Mouse (Mus musculus): ENCODE measurements around the gene Crxos. TPM values are rescaled to one million over a fixed set of nuclear protein-coding genes. Genes with fewer than 3 reads are reported as not detected.

Crxos gene
- polyA plus RNA-seq, 1 experiment from 2014 or later = not detected

- peaks cover 4% of the 10 kb centered on the region; the same call in 1 of the 2 replicates for H3K36me3 ChIP-seq (ENCODE audit: control insufficient read depth, insufficient read depth, low read length)
- H3K4me2 ChIP-seq (replicated peaks; ENCODE audit: low read depth, low read length) = no peak overlapping the region
- no peak overlapping the region for H3K4me3 ChIP-seq (ENCODE audit: low read length)
- 88% methylated on average over 3 of the region's 3 CpGs for whole genome bisulfite sequencing
- H3K27ac ChIP-seq (ENCODE audit: low read depth, low read length) = no peak overlapping the region
- H3K9me3 ChIP-seq (ENCODE audit: control insufficient read depth, low read length) = no peaks in the 10 kb centered on the region
- H3K4me1 ChIP-seq (ENCODE audit: control insufficient read depth, insufficient read depth, low read length) = 0 out of 2 replicates have a peak, but pooled peaks cover 3% of the 10 kb centered on the region
- no peaks in the 10 kb centered on the region for H3K27me3 ChIP-seq (ENCODE audit: control insufficient read depth, insufficient read depth, low read length)
- ATAC-seq (ENCODE audit: low FRiP score, low TSS enrichment) = no peak
- no peak overlapping the region for H3K9ac ChIP-seq (ENCODE audit: low read depth, low read length)
These were observed 49.2 kb downstream of the Crxos start for GRCm38 (mm10) chr7:15931635-15932034.

GRCm38 (mm10) chr7:15933437-15934359, 51.3 kb downstream of the Crxos start:
- Histone ChIP-seq H3K4me2 (replicated peaks; ENCODE audit: low read depth, low read length) (no peak overlapping the region), H3K9ac (ENCODE audit: low read depth, low read length) (no peak overlapping the region), H3K4me1 (ENCODE audit: control insufficient read depth, insufficient read depth, low read length) (0 out of 2 replicates have a peak, but pooled peaks cover 3% of the 10 kb centered on the region), H3K9me3 (ENCODE audit: control insufficient read depth, low read length) (no peaks in the 10 kb centered on the region), H3K27me3 (ENCODE audit: control insufficient read depth, insufficient read depth, low read length) (no peaks in the 10 kb centered on the region), H3K36me3 (ENCODE audit: control insufficient read depth, insufficient read depth, low read length) (peaks cover 25% of the 10 kb centered on the region), H3K4me3 (ENCODE audit: low read length) (no peak overlapping the region), H3K27ac (ENCODE audit: low read depth, low read length) (peak overlapping the region; percentile 42; the same call in 1 of the 2 replicates)
- ATAC-seq (ENCODE audit: low FRiP score, low TSS enrichment) = peak; percentile 66
- 33% methylated on average over 16 of the region's 16 CpGs for WGBS

- Histone ChIP-seq H3K36me3 (ENCODE audit: control insufficient read depth, insufficient read depth, low read length) (peaks cover 63% of the 10 kb centered on the region), H3K9me3 (ENCODE audit: control insufficient read depth, low read length) (no peaks in the 10 kb centered on the region), H3K4me3 (ENCODE audit: low read length) (no peak overlapping the region), H3K9ac (ENCODE audit: low read depth, low read length) (no peak overlapping the region), H3K4me1 (ENCODE audit: control insufficient read depth, insufficient read depth, low read length) (0 out of 2 replicates have a peak, but pooled peaks cover 3% of the 10 kb centered on the region), H3K4me2 (replicated peaks; ENCODE audit: low read depth, low read length) (no peak overlapping the region), H3K27ac (ENCODE audit: low read depth, low read length) (no peak overlapping the region), H3K27me3 (ENCODE audit: control insufficient read depth, insufficient read depth, low read length) (no peaks in the 10 kb centered on the region)
- no peak; the same call in 1 of the 2 replicates for ATAC-seq (ENCODE audit: low FRiP score, low TSS enrichment)
- 84% methylated on average over 5 of the region's 5 CpGs for WGBS
These were observed 55.1 kb downstream of the Crxos start for GRCm38 (mm10) chr7:15937491-15937890.

- no peak overlapping the region for H3K27ac ChIP-seq (ENCODE audit: low read depth, low read length)
- no peak overlapping the region for H3K9ac ChIP-seq (ENCODE audit: low read depth, low read length)
- no peak overlapping the region for H3K4me3 ChIP-seq (ENCODE audit: low read length)
- no peaks in the 10 kb centered on the region for H3K9me3 ChIP-seq (ENCODE audit: control insufficient read depth, low read length)
- ATAC-seq (ENCODE audit: low FRiP score, low TSS enrichment) = no peak
- H3K36me3 ChIP-seq (ENCODE audit: control insufficient read depth, insufficient read depth, low read length) = peaks cover 74% of the 10 kb centered on the region
- H3K4me1 ChIP-seq (ENCODE audit: control insufficient read depth, insufficient read depth, low read length) = 0 out of 2 replicates have a peak, but pooled peaks cover under 1% of the 10 kb centered on the region
- H3K27me3 ChIP-seq (ENCODE audit: control insufficient read depth, insufficient read depth, low read length) = no peaks in the 10 kb centered on the region
- 95% methylated on average over 3 of the region's 3 CpGs for WGBS
- H3K4me2 ChIP-seq (replicated peaks; ENCODE audit: low read depth, low read length) = no peak overlapping the region
These were observed 56.2 kb downstream of the Crxos start for GRCm38 (mm10) chr7:15938621-15939020.

- Histone ChIP-seq H3K27me3 (ENCODE audit: control insufficient read depth, insufficient read depth, low read length) (no peaks in the 10 kb centered on the region), H3K4me3 (ENCODE audit: low read length) (peak overlapping the region; percentile 73; the same call in 1 of the 2 replicates), H3K27ac (ENCODE audit: low read depth, low read length) (no peak overlapping the region), H3K9me3 (ENCODE audit: control insufficient read depth, low read length) (no peaks in the 10 kb centered on the region), H3K4me2 (replicated peaks; ENCODE audit: low read depth, low read length) (no peak overlapping the region), H3K9ac (ENCODE audit: low read depth, low read length) (no peak overlapping the region), H3K36me3 (ENCODE audit: control insufficient read depth, insufficient read depth, low read length) (peaks cover 53% of the 10 kb centered on the region), H3K4me1 (ENCODE audit: control insufficient read depth, insufficient read depth, low read length) (peaks cover 10% of the 10 kb centered on the region)
- WGBS = 97% methylated on average over 1 of the region's 1 CpGs
- no peak for ATAC-seq (ENCODE audit: low FRiP score, low TSS enrichment)
These were observed 61.9 kb downstream of the Crxos start for GRCm38 (mm10) chr7:15944311-15944710.

- Histone ChIP-seq H3K9ac (ENCODE audit: low read depth, low read length) (peak overlapping the region; percentile 85), H3K4me3 (ENCODE audit: low read length) (peak overlapping the region; percentile 73), H3K27ac (ENCODE audit: low read depth, low read length) (no peak overlapping the region), H3K4me1 (ENCODE audit: control insufficient read depth, insufficient read depth, low read length) (peaks cover 10% of the 10 kb centered on the region), H3K9me3 (ENCODE audit: control insufficient read depth, low read length) (no peaks in the 10 kb centered on the region), H3K36me3 (ENCODE audit: control insufficient read depth, insufficient read depth, low read length) (peaks cover 44% of the 10 kb centered on the region), H3K4me2 (replicated peaks; ENCODE audit: low read depth, low read length) (peak overlapping the region; percentile 88), H3K27me3 (ENCODE audit: control insufficient read depth, insufficient read depth, low read length) (no peaks in the 10 kb centered on the region)
- 5% methylated on average over 8 of the region's 8 CpGs for WGBS
- no peak for ATAC-seq (ENCODE audit: low FRiP score, low TSS enrichment)
These were observed 62.8 kb downstream of the Crxos start for GRCm38 (mm10) chr7:15945211-15945610.

GRCm38 (mm10) chr7:15945721-15946536, 63.5 kb downstream of the Crxos start, which contains the start of gene Nop53:
Nop53 (minus strand) TSS chr7:15946074.
- peak within 1 kb of the TSS; percentile 73 for H3K4me3 ChIP-seq (ENCODE audit: low read length)
- H3K4me1 ChIP-seq (ENCODE audit: control insufficient read depth, insufficient read depth, low read length) = peaks cover 10% of the 10 kb centered on the region
- 1% methylated on average over 59 of the region's 59 CpGs for WGBS
- peak; percentile 90 for ATAC-seq (ENCODE audit: low FRiP score, low TSS enrichment)
- peaks cover 40% of the 10 kb centered on the region for H3K36me3 ChIP-seq (ENCODE audit: control insufficient read depth, insufficient read depth, low read length)
- peak within 1 kb of the TSS; percentile 96 for H3K27ac ChIP-seq (ENCODE audit: low read depth, low read length)
- no peaks in the 10 kb centered on the region for H3K27me3 ChIP-seq (ENCODE audit: control insufficient read depth, insufficient read depth, low read length)
- H3K9ac ChIP-seq (ENCODE audit: low read depth, low read length) = peak within 1 kb of the TSS; percentile 85
- peak within 1 kb of the TSS; percentile 88 for H3K4me2 ChIP-seq (replicated peaks; ENCODE audit: low read depth, low read length)
- no peaks in the 10 kb centered on the region for H3K9me3 ChIP-seq (ENCODE audit: control insufficient read depth, low read length)

GRCm38 (mm10) chr7:15947653-15948260, 65.3 kb downstream of the Crxos start:
- peaks cover 10% of the 10 kb centered on the region for H3K4me1 ChIP-seq (ENCODE audit: control insufficient read depth, insufficient read depth, low read length)
- H3K27me3 ChIP-seq (ENCODE audit: control insufficient read depth, insufficient read depth, low read length) = no peaks in the 10 kb centered on the region
- H3K27ac ChIP-seq (ENCODE audit: low read depth, low read length) = no peak overlapping the region
- H3K9ac ChIP-seq (ENCODE audit: low read depth, low read length) = no peak overlapping the region
- H3K4me2 ChIP-seq (replicated peaks; ENCODE audit: low read depth, low read length) = peak overlapping the region; percentile 53
- H3K4me3 ChIP-seq (ENCODE audit: low read length) = no peak overlapping the region; the same call in 1 of the 2 replicates
- H3K36me3 ChIP-seq (ENCODE audit: control insufficient read depth, insufficient read depth, low read length) = peaks cover 21% of the 10 kb centered on the region
- ATAC-seq (ENCODE audit: low FRiP score, low TSS enrichment) = 0 out of 2 replicates have a peak, but pooled peaks have one; percentile 6
- no peaks in the 10 kb centered on the region for H3K9me3 ChIP-seq (ENCODE audit: control insufficient read depth, low read length)
- WGBS = 54% methylated on average over 4 of the region's 4 CpGs
